8 mouse cellular contexts compared by ENCODE assay signal in genomic region chr10:10471961-10472610, GRCm38 (mm10). TPM values are rescaled to one million over a fixed set of nuclear protein-coding genes. Genes with fewer than 3 reads are reported as not detected.
DNase-seq lines count a peak whose midpoint lies in the region; ATAC-seq lines count a peak whose summit lies in the region.

TSS of gene Adgb (minus strand) at chr10:10472326.

- H3K9me3 ChIP-seq in heart, embryonic 10.5 days, result no peaks in the 10 kb centered on the region
- H3K9me3 ChIP-seq in limb, embryonic 10.5 days (replicated peaks), result no peaks in the 10 kb centered on the region

- peaks cover 23% of the 10 kb centered on the region for H3K27me3 ChIP-seq in heart, embryonic 10.5 days (ENCODE audit: insufficient read depth, poor library complexity, severe bottlenecking)
- no peaks in the 10 kb centered on the region for H3K27me3 ChIP-seq in limb, embryonic 10.5 days (ENCODE audit: low read depth, poor library complexity, severe bottlenecking)

- peak; percentile 67 for ATAC-seq in megakaryocyte-erythroid progenitor cell, adult 5-6 weeks (replicated peaks; ENCODE audit: low FRiP score, low TSS enrichment, poor library complexity, severe bottlenecking)

- no peak within 1 kb of the TSS for H3K27ac ChIP-seq in brown adipose tissue, adult 24 weeks (replicated peaks; ENCODE audit: low read depth, low read length)
- peak within 1 kb of the TSS; percentile 29; the same call in 1 of the 2 replicates for H3K27ac ChIP-seq in heart, embryonic 10.5 days
- H3K27ac ChIP-seq in limb, embryonic 10.5 days, result peak within 1 kb of the TSS; percentile 56; the same call in 1 of the 2 replicates

- peak; percentile 26 for DNase-seq in fibroblast of lung, adult 2 months (ENCODE audit: low read depth)
- peak; percentile 94 for DNase-seq in heart, embryonic 10.5 days (ENCODE audit: low spot score)
- DNase-seq in kidney, adult 9 months, result peak; percentile 39
- DNase-seq in limb, embryonic 10.5 days (ENCODE audit: low spot score), result peak; percentile 65
- DNase-seq in right cerebral cortex, postnatal 4 days, result peak; percentile 58
- DNase-seq in B cell, adult 2 months, result no peak

- 3% methylated on average over 22 of the region's 22 CpGs for WGBS in heart, embryonic 10.5 days
- WGBS in limb, embryonic 10.5 days, result 6% methylated on average over 22 of the region's 22 CpGs

- H3K4me3 ChIP-seq in brown adipose tissue, adult 24 weeks (ENCODE audit: insufficient read depth, low read depth, low read length), result peak within 1 kb of the TSS; percentile 22; the same call in 1 of the 2 replicates
- H3K4me3 ChIP-seq in heart, embryonic 10.5 days, result peak within 1 kb of the TSS; percentile 51
- H3K4me3 ChIP-seq in limb, embryonic 10.5 days, result peak within 1 kb of the TSS; percentile 36

- H3K4me1 ChIP-seq in brown adipose tissue, adult 24 weeks (ENCODE audit: control insufficient read depth, insufficient read depth, insufficient read length, low read length), result no peaks in the 10 kb centered on the region
- peaks cover 10% of the 10 kb centered on the region for H3K4me1 ChIP-seq in heart, embryonic 10.5 days
- H3K4me1 ChIP-seq in limb, embryonic 10.5 days, result peaks cover 20% of the 10 kb centered on the region

- H3K36me3 ChIP-seq in heart, embryonic 10.5 days, result no peaks in the 10 kb centered on the region
- H3K36me3 ChIP-seq in limb, embryonic 10.5 days, result no peaks in the 10 kb centered on the region

RNA-seq across cellular contexts. Expression of gene Adgb, which starts in this region (rescaled TPM):
- polyA plus RNA-seq in brown adipose tissue, adult 24 weeks (2012; ENCODE audit: insufficient read depth, insufficient read length, missing spikeins), result not detected in 2 replicates
- polyA plus RNA-seq in heart, embryonic 10.5 days (2016; fragmentation: Nextera tagmentation; extraction: Ambion mirVana), result 0.23 and 0.31 TPM in 2 replicates
- 0.05 and 0.08 TPM in 2 replicates for polyA plus RNA-seq in limb, embryonic 10.5 days (2016; fragmentation: Nextera tagmentation; extraction: Ambion mirVana)
- total RNA-seq in megakaryocyte-erythroid progenitor cell, adult 5-6 weeks (2014; fragmentation: Nextera tagmentation), result 1.7 TPM in 1 of 2 replicates, not detected in the other
- not detected in 2 replicates for total RNA-seq in megakaryocyte-erythroid progenitor cell, adult 5-6 weeks (2017)

Comparison
In these comparisons a context has a peak if more than half of its experiments do, and no peak if none do; other contexts are left out.
1. Peak in DNase-seq, H3K4me3 ChIP-seq and H3K27ac ChIP-seq in heart, embryonic 10.5 days; RNA of the gene not detected or under 1 TPM.
2. Peak in DNase-seq, H3K4me3 ChIP-seq and H3K27ac ChIP-seq in limb, embryonic 10.5 days; RNA of the gene not detected or under 1 TPM.
3. DNase-seq: peak in fibroblast of lung, adult 2 months (single experiment), kidney, adult 9 months (single experiment) and right cerebral cortex, postnatal 4 days (single experiment); none in B cell, adult 2 months (0 of 2).
4. Peak in every context shown above with its lines, with median percentiles within 50 percentile points of each other: H3K4me3 ChIP-seq.